Mouse (Mus musculus) right cerebral cortex, postnatal 25 days (tissue): ENCODE measurements around the gene Krtap19-3.

Source experiments
- DNase-seq: peaks from one replicate; pipeline ENCODE4 v3.0.0; 2022

The Krtap19-3 gene

GRCm38 (mm10) chr16:88877938-88878337 is at the start of gene Krtap19-3:
Gene Krtap19-3 (minus strand): TSS chr16:88878038.
- DNase-seq = no peak

- no peak for DNase-seq
Measured at GRCm38 (mm10) chr16:88896357-88896756, 18.5 kb upstream of the Krtap19-3 start, which contains the start of gene Krtap19-5. Gene Krtap19-5 (minus strand): TSS chr16:88896457.

- no peak for DNase-seq
Measured at GRCm38 (mm10) chr16:88886870-88887269, 9.0 kb upstream of the Krtap19-3 start.

DNA sequence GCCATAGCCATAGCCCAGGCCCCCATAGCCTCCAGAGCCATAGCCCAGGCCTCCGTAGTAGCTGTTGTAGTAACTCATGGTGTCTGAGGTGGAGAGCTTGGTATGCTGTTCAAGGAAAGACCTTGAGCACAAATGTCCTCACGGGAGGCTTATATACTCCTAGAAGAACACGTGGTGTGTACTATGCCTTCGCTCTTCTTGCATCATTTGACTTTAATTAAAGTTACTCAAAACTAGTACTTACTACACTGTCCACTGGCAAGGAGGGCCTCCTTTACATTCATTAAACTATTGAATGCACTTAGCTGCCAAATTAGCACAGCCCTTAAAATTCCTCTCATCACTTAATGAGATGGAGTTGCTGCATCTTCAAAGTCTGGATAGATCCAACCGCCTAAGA is 7.2 kb upstream of the Krtap19-3 start, which contains the start of gene Krtap19-4:
Gene Krtap19-4, minus strand, starts transcription at position 101 of the 400 bp plus-strand sequence.
- no peak for DNase-seq

DNA sequence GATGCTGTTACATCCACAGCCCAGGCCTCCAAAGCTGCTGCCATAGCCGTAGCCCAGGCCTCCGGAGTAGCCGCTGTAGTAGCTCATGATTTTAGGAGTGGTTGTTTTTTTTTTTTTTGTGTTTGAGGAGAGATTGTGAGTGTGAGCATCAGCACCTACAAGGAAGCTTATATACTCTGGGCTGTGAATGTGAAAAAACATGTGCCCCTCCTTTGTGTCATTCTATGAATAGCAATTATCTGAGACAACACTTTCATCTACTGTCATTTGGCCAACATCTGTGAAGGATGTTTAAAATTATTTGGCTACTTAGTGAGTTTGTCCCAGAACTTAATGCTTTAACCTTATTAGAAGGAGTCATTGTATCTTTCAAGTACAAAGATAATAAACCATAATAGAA is 3.7 kb downstream of the Krtap19-3 start, which contains the start of gene Krtap19-2:
Gene Krtap19-2, minus strand, starts transcription at position 101 of the 400 bp plus-strand sequence.
- no peak for DNase-seq

DNA sequence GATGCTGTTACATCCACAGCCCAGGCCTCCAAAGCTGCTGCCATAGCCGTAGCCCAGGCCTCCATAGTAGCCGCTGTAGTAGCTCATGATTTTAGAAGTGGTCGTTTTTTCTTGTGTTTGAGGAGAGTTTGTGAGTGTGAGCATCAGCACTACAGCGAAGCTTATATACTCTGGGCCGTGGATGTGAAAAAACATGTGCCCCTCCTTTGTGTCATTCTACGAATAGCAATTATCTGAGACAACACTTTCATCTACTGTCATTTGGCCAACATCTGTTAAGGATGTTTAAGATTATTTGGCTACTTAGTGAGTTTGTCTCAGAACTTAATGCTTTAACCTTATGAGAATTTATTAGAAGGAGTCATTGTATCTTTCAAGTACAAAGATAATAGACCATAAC is 8.5 kb downstream of the Krtap19-3 start, which contains the start of gene Krtap19-1:
Gene Krtap19-1, minus strand, starts transcription at position 101 of the 400 bp plus-strand sequence.
- no peak for DNase-seq

DNA sequence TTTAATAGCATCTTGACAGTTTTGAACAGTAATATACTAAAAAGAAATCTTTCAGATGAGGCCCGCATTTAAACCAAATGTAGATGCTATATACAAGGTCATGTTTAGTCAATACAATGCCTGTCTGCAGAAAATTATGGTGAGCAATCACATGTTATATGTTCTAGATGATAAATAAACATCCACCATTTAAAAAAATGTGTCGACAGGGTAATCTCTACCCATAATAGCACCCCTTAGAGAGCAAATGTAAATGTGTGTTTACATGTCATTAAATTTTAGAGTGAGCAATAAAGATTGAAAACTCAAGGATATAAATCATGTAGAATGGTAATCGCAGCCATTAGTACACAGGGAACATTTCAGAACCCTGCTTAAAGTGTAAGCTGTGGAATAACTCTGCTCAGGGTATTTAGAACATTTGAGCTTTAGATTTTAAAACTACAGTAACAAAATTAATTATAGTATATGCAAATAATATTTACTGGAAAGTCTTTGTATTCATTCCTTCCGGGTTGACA is 12.9 kb downstream of the Krtap19-3 start:
- DNase-seq = no peak

DNA sequence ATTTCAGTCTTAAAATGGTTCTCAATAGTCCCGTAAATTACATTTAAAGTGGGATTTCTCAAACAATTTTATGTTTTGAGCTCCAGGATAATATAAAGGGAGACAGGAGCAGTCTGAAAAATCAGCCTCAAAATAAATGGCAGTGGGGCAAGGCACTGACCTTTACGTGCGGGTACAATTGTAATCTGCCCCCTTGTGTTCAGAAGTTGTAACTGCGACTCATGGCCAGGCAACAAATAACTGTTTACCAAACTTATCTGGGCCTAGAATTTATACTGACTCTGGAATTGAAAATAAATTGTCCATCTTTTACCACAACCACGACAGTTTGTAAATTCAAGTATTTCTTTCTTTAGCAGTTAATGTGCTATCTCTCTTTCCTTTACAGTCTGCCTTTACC is 26.4 kb downstream of the Krtap19-3 start:
- no peak for DNase-seq

DNA sequence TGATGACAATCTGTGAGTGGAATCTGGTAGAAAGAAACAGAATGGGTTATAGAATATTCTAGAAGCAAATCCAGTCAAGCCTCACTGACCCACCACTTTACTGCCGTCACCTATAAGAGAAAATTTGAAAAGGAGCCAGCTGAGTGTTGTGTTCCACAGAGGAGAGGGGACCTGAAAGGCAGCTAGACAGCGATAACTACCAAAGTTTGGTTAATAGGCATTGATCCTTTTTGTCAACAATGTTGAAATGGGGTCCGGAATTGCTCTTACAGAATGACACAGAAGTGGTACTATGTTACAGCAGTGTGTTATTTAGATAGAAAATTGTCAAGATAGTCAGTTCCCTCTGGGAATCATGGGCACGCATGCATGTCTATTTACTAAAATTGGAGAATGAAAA is 29.3 kb downstream of the Krtap19-3 start:
- no peak for DNase-seq

- no peak for DNase-seq
Measured at GRCm38 (mm10) chr16:88847363-88847762, 30.5 kb downstream of the Krtap19-3 start.
